Mouse (Mus musculus) limb, embryonic 15.5 days (tissue): ENCODE data around the gene Thsd7b. TPM values are rescaled to one million over a fixed set of nuclear protein-coding genes. Genes with fewer than 3 reads are reported as not detected.
"Not testable (repeated sequence)": the region's sequence is repeated elsewhere in the genome, so short reads cannot be mapped to it uniquely, and the experiment has no call there.

Source experiments
- ATAC-seq: fragments of 200-750 bp; cut with Nextera tagmentation; 2 replicates; pipeline ENCODE4 v1.8.0; 2017; ENCODE audit warnings: low read depth, moderate TSS enrichment; ENCODE audit not compliant: insufficient number of reproducible peaks, low FRiP score, low TSS enrichment
- H3K27ac ChIP-seq: fragments of 300-500 bp; sonication (generic); 2 replicates; pipeline ENCODE4 v1.5.1; 2015; ENCODE audit warnings: moderate library complexity, mild to moderate bottlenecking, inconsistent platforms
- H3K27me3 ChIP-seq: fragments of 300-500 bp; sonication (generic); 2 replicates; pipeline ENCODE4 v1.6.1; 2015; ENCODE audit warnings: inconsistent platforms
- H3K36me3 ChIP-seq: fragments of 300-500 bp; sonication (generic); 2 replicates; pipeline ENCODE4 v1.6.1; 2015; ENCODE audit warnings: inconsistent platforms
- H3K4me1 ChIP-seq: fragments of 300-500 bp; sonication (generic); 2 replicates; pipeline ENCODE4 v1.6.1; 2015; ENCODE audit warnings: inconsistent platforms
- H3K4me2 ChIP-seq: fragments of 300-500 bp; sonication (generic); 2 replicates; pipeline ENCODE4 v1.6.1; 2015; ENCODE audit warnings: mild to moderate bottlenecking, inconsistent platforms
- H3K4me3 ChIP-seq: fragments of 300-500 bp; sonication (generic); 2 replicates; pipeline ENCODE4 v1.5.1; 2015; ENCODE audit warnings: mild to moderate bottlenecking, inconsistent platforms
- H3K9ac ChIP-seq: fragments of 300-500 bp; sonication (generic); 2 replicates; pipeline ENCODE4 v1.6.1; 2015; ENCODE audit warnings: inconsistent platforms
- H3K9me3 ChIP-seq: fragments of 300-500 bp; sonication (generic); 2 replicates; pipeline ENCODE4 v1.6.1; 2016; ENCODE audit warnings: inconsistent platforms
- WGBS: fragments of 180-500 bp; shearing (Covaris S2); methylation state at CpG from one replicate; pipeline ENCODE4 v1.1.7; 2015; 5-methylcytosine and 5-hydroxymethylcytosine counted together
- polyA plus RNA-seq: library from polyadenylated mRNA; unstranded; fragments of >200 nt; fragmentation: Nextera tagmentation; extraction: Ambion mirVana; gene quantifications from 2 replicates; pipeline ENCODE4 v1.2.1, GENCODE M21; 2015

The Thsd7b gene
- polyA plus RNA-seq, 1 experiment from 2014 or later, result 1.6 TPM

DNA sequence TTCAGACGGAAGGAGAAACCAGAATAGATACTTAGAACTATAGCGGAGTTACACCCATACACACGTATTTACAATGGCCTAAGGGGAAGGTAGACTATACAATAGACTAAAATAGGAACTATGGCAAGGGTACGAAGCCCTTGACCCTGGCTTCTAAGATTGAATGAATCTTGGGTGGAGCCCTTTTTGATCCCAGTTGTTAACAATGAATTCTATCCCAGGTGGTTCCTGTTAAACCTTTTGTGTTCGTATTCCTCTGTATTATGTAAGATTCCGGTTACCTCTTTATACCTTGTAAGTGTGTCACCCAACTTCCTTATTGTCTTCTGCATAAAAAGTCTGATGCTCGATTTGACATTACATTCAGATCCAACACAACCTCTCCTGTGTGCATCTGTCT lies 913.7 kb downstream of the Thsd7b start:
- not testable (repeated sequence) for H3K4me2 ChIP-seq, H3K9me3 ChIP-seq, ATAC-seq, H3K9ac ChIP-seq, H3K27me3 ChIP-seq, H3K27ac ChIP-seq, H3K36me3 ChIP-seq, H3K4me1 ChIP-seq, H3K4me3 ChIP-seq
- WGBS, result 90% methylated on average over 7 of the region's 7 CpGs

DNA sequence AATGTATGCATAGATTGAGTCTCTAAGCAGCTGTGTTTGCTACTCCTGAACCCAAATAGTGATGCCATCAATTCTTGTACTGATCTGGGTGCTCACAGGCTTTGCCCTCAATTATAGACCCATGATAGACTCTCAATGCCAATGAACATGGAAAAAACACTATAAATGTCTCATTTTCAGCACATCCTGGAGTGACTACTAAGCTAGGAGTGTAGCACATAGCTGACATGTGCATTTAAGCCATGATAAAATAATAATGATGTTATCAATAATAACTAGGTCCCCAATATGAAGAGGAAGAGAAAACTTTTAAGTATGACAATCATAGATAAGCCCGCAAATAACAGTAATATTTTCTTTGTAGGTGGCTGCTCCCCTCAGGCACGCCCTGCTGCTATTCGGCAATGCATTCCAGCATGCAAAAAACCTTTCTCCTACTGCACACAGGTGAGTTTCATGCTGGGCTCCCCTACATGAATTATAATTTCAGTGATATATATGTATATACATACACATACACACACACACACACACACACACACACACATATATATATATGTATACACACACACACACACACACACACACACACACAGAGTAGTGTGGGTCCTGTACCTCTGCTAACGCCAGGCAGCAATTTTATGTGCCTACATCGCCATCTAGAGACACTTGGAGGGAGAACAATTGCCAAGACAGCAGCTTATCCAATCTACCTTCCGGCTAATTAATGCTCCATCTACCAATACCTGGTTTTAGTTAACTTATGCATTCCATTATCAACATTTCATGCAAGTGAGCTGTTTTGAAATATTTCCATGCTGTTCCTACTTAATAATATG lies 919.3 kb downstream of the Thsd7b start:
- Histone ChIP-seq H3K4me1 (no peaks in the 10 kb centered on the region), H3K4me2 (no peak overlapping the region), H3K27ac (no peak overlapping the region), H3K9me3 (no peaks in the 10 kb centered on the region), H3K4me3 (no peak overlapping the region), H3K36me3 (no peaks in the 10 kb centered on the region), H3K27me3 (no peaks in the 10 kb centered on the region), H3K9ac (no peak overlapping the region)
- ATAC-seq, result no peak
- 42% methylated on average over 6 of the region's 6 CpGs for WGBS

DNA sequence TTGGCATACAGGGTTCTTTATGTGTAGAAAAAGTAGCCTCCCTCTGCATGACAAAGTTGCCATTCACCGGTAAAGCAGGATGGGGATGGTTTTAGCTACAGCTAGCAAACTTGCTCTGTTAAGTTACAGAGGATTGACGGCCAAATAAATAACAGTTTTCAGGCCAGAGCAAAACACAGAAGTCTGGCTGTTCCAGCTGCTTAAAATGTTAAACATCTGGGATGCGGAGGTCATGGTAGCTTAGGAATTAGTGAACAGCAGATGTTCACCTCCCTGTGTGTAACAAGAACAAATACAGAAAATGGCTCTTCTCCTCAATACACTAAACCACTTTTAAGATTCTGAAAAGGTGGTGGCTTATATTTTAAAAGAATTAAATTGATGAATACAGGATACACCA lies 944.3 kb downstream of the Thsd7b start:
- Histone ChIP-seq H3K27me3 (no peaks in the 10 kb centered on the region), H3K9me3 (no peaks in the 10 kb centered on the region), H3K36me3 (no peaks in the 10 kb centered on the region), H3K27ac (no peak overlapping the region), H3K4me2 (no peak overlapping the region), H3K4me3 (no peak overlapping the region), H3K9ac (no peak overlapping the region), H3K4me1 (no peaks in the 10 kb centered on the region)
- WGBS, result 21% methylated on average over 3 of the region's 3 CpGs
- no peak for ATAC-seq

GRCm38 (mm10) chr1:130222904-130223303 lies 949.8 kb downstream of the Thsd7b start:
- H3K4me3 ChIP-seq, result no peak overlapping the region
- no peaks in the 10 kb centered on the region for H3K4me1 ChIP-seq
- no peaks in the 10 kb centered on the region for H3K27me3 ChIP-seq
- no peaks in the 10 kb centered on the region for H3K9me3 ChIP-seq
- no peak overlapping the region for H3K9ac ChIP-seq
- WGBS, result 65% methylated on average over 2 of the region's 2 CpGs
- ATAC-seq, result no peak
- no peaks in the 10 kb centered on the region for H3K36me3 ChIP-seq
- H3K4me2 ChIP-seq, result no peak overlapping the region
- H3K27ac ChIP-seq, result no peak overlapping the region

DNA sequence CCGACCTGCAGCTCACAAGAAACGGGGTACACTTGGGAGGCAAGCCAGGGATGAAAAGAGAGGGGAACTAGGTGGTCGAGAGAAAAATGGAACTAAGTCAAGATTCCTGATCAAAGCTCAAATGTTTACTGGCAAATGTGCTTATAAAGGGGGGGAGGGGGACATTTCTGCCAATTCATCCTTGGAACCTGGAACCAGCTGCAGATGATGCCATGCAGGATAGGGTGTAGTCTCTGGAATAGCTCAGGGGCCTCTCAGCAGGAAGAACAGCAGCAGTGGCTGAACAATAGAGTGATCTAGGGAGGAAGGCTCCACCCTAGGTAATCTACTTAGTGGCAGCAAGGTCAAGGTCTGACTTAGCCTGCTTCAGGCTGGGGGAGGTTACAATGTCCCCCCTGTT lies 972.5 kb downstream of the Thsd7b start:
- Histone ChIP-seq H3K4me3 (no peak overlapping the region), H3K27me3 (no peaks in the 10 kb centered on the region), H3K9ac (no peak overlapping the region), H3K36me3 (no peaks in the 10 kb centered on the region), H3K4me1 (no peaks in the 10 kb centered on the region), H3K4me2 (no peak overlapping the region), H3K27ac (no peak overlapping the region), H3K9me3 (no peaks in the 10 kb centered on the region; the same call in 1 of the 2 replicates)
- 78% methylated on average over 3 of the region's 3 CpGs for WGBS
- ATAC-seq, result no peak

DNA sequence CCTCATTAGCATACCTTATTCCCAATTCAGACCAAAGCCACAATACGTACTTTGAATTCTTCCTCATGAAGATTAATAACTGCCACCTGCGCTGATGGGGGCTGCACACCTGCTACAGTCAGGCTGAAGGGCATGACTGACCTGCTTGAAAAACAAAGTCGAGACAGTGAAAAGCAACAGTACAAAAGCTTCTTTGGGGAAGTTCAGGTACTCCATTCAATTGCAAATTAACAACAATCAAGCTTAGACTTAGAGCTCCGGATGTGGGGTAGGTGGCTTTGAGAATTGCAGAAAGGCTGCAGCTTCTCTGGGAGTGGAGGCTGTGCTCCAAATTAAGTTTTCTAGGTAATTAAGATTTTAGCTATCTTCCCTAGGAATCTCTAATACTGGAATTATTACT lies 973.2 kb downstream of the Thsd7b start:
- H3K9ac ChIP-seq, H3K4me2 ChIP-seq, H3K36me3 ChIP-seq, H3K27me3 ChIP-seq, H3K9me3 ChIP-seq, H3K4me3 ChIP-seq, H3K4me1 ChIP-seq, H3K27ac ChIP-seq, ATAC-seq: not testable (repeated sequence)
- 86% methylated on average over 4 of the region's 4 CpGs for WGBS

DNA sequence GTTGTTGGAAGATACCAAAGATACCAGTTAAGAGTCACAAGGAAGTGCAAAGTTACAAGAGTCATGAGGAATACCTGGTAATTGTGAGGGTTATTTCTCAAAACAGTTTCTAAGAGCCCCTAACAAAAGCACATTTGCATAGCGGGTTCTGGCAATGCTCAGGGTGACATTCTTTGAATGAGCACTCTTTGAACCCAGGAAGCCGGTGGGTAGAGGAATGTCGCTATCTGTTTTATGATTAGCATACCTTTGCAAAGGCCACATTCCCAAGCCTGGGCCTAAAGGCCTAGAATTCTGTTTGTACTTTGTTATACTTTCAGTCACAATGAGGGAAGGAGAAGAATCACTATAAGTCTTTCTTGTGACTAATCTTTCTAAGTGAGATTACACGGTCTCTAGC lies 973.8 kb downstream of the Thsd7b start:
- not testable (repeated sequence) for H3K27me3 ChIP-seq, ATAC-seq, H3K4me1 ChIP-seq, H3K4me2 ChIP-seq, H3K27ac ChIP-seq, H3K9ac ChIP-seq, H3K9me3 ChIP-seq, H3K36me3 ChIP-seq, H3K4me3 ChIP-seq
- WGBS, result 85% methylated on average over 4 of the region's 4 CpGs

GRCm38 (mm10) chr1:130262046-130262445 lies 988.9 kb downstream of the Thsd7b start:
- H3K9ac ChIP-seq, result no peak overlapping the region
- no peak overlapping the region for H3K4me2 ChIP-seq
- no peak overlapping the region for H3K27ac ChIP-seq
- H3K27me3 ChIP-seq, result no peaks in the 10 kb centered on the region
- H3K9me3 ChIP-seq, result no peaks in the 10 kb centered on the region
- no peak overlapping the region for H3K4me3 ChIP-seq
- H3K4me1 ChIP-seq, result no peaks in the 10 kb centered on the region
- no peak for ATAC-seq
- 63% methylated on average over 6 of the region's 6 CpGs for WGBS
- H3K36me3 ChIP-seq, result no peaks in the 10 kb centered on the region
